Mouse (Mus musculus) embryonic facial prominence, embryonic 11.5 days (tissue): ENCODE measurements around the gene Rag2. TPM values are rescaled to one million over a fixed set of nuclear protein-coding genes. Genes with fewer than 3 reads are reported as not detected.
A peak's percentile ranks its signal among the peaks of the same experiment; 100 is the strongest.

Experiments used
- ATAC-seq: fragments of 200-750 bp; cut with Nextera tagmentation; replicated peaks from 2 replicates; pipeline ENCODE4 v1.8.0; 2017; ENCODE audit warnings: low read depth; ENCODE audit not compliant: insufficient number of reproducible peaks, low FRiP score, low TSS enrichment
- DNase-seq: peaks from one replicate; pipeline ENCODE4 v3.0.0-alpha.2; 2015; ENCODE audit warnings: low spot score
- H3K27ac ChIP-seq: fragments of 300-500 bp; sonication (generic); replicated peaks from 2 replicates; pipeline ENCODE4 v1.5.1; 2014; ENCODE audit warnings: mild to moderate bottlenecking, low read depth, low read length, control low read depth
- H3K27me3 ChIP-seq: fragments of 300-500 bp; sonication (generic); 2 replicates; pipeline ENCODE4 v1.6.1; 2014; ENCODE audit warnings: mild to moderate bottlenecking, low read length, moderate library complexity, mixed read lengths; ENCODE audit not compliant: control insufficient read depth, insufficient read depth
- H3K36me3 ChIP-seq: fragments of 300-500 bp; sonication (generic); replicated peaks from 2 replicates; pipeline ENCODE4 v1.6.1; 2014; ENCODE audit warnings: low read depth, mild to moderate bottlenecking, low read length, moderate library complexity, mixed read lengths; ENCODE audit not compliant: control insufficient read depth, insufficient read depth
- H3K4me1 ChIP-seq: fragments of 300-500 bp; sonication (generic); 2 replicates; pipeline ENCODE4 v1.6.1; 2014; ENCODE audit warnings: low read length, mixed read lengths; ENCODE audit not compliant: control insufficient read depth, insufficient read depth
- H3K4me2 ChIP-seq: fragments of 300-500 bp; sonication (generic); 2 replicates; pipeline ENCODE4 v1.6.1; 2014; ENCODE audit warnings: low read depth, mild to moderate bottlenecking, control low read depth, low read length, moderate library complexity
- H3K4me3 ChIP-seq: fragments of 300-500 bp; sonication (generic); 2 replicates; pipeline ENCODE4 v1.5.1; 2014; ENCODE audit warnings: low read depth, low read length, control low read depth
- H3K9ac ChIP-seq: fragments of 300-500 bp; sonication (generic); replicated peaks from 2 replicates; pipeline ENCODE4 v1.6.1; 2014; ENCODE audit warnings: mild to moderate bottlenecking, control low read depth, low read length
- H3K9me3 ChIP-seq: fragments of 300-500 bp; sonication (generic); replicated peaks from 2 replicates; pipeline ENCODE4 v1.6.1; 2016; ENCODE audit warnings: mild to moderate bottlenecking, low read length, inconsistent platforms, mixed read lengths; ENCODE audit not compliant: control insufficient read depth
- WGBS: fragments of 180-500 bp; shearing (Covaris S2); extraction: QIAGEN DNeasy Blood & Tissue Kit; methylation state at CpG from one replicate; pipeline ENCODE4 v1.1.7; 2014; 5-methylcytosine and 5-hydroxymethylcytosine counted together
- polyA plus RNA-seq: library from polyadenylated mRNA; unstranded; fragments of >200 nt; fragmentation: Nextera tagmentation; extraction: Ambion mirVana; gene quantifications from 2 replicates; pipeline ENCODE4 v1.2.1, GENCODE M21; 2014

Gene Rag2
- polyA plus RNA-seq, 1 experiment from 2014 or later: not detected

GRCm38 (mm10) chr2:101628297-101629236 lies 4.0 kb downstream of the Rag2 start:
- H3K4me2 ChIP-seq: peak overlapping the region; percentile 59
- ATAC-seq (peak; percentile 98), DNase-seq (peak; percentile 98)
- H3K4me3 ChIP-seq: peak overlapping the region; percentile 68
- no peaks in the 10 kb centered on the region for H3K27me3 ChIP-seq
- peak overlapping the region; percentile 78 for H3K9ac ChIP-seq
- no peaks in the 10 kb centered on the region for H3K36me3 ChIP-seq
- no peaks in the 10 kb centered on the region for H3K4me1 ChIP-seq
- 2% methylated on average over 31 of the region's 31 CpGs for WGBS
- peak overlapping the region; percentile 66; the same call in 1 of the 2 replicates for H3K27ac ChIP-seq
- no peaks in the 10 kb centered on the region for H3K9me3 ChIP-seq

DNA sequence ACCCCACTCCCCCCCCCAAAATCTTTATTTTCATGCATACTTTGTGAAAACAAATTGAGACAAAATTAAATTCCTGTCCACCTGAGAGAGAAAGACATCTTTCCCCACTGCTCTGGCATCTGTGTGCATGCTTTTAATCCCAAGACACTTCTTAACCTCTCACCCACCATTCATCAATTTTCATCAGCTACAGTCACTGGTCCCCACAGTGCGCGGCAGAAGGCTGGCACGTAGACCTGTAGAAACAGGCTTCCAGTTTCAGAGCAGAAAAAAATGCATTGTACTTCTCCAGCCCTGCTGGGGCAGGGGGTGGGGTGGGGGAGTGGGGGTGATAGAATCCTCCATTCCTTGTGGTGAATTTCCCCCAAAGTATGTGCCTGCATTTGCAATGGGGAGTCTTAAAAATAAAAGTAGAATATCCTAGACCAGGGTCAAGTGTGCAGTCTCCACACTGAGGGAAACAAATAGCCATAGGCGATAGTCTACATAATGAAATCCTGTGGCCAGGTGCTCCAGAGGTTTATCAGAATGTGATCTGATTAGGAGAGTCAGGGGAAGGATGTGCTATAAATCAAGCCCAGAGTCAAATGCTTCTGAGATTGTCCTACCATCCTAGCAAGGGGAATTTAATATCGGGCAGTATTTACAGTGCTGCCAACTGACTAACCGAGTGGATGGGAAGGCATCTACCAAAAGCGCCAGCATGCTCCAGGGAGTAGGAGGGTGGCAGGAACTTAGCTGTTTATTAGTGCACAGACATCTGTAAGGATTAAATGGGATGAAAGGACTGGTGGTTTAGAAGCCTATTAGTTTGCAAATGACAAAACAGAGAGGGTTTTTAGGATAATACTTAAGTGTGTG lies 14.7 kb downstream of the Rag2 start:
- Histone ChIP-seq H3K9me3 (no peaks in the 10 kb centered on the region), H3K4me1 (no peaks in the 10 kb centered on the region), H3K27ac (no peak overlapping the region), H3K36me3 (no peaks in the 10 kb centered on the region), H3K4me2 (no peak overlapping the region), H3K9ac (no peak overlapping the region), H3K27me3 (no peaks in the 10 kb centered on the region), H3K4me3 (no peak overlapping the region)
- no peak for DNase-seq
- WGBS: 65% methylated on average over 7 of the region's 7 CpGs
- ATAC-seq: no peak; the same call in 1 of the 2 replicates

- no peak overlapping the region for H3K4me2 ChIP-seq
- H3K27ac ChIP-seq: no peak overlapping the region
- DNase-seq: no peak
- H3K9ac ChIP-seq: no peak overlapping the region
- WGBS: 72% methylated on average over 3 of the region's 3 CpGs
- H3K4me1 ChIP-seq: no peaks in the 10 kb centered on the region
- no peaks in the 10 kb centered on the region for H3K27me3 ChIP-seq
- no peak for ATAC-seq
- H3K4me3 ChIP-seq: no peak overlapping the region
- no peaks in the 10 kb centered on the region for H3K36me3 ChIP-seq
- no peaks in the 10 kb centered on the region for H3K9me3 ChIP-seq
Observed at GRCm38 (mm10) chr2:101639840-101640350, 15.4 kb downstream of the Rag2 start.

- DNase-seq (no peak), ATAC-seq (no peak)
- Histone ChIP-seq H3K4me3 (no peak overlapping the region), H3K4me1 (no peaks in the 10 kb centered on the region), H3K27me3 (no peaks in the 10 kb centered on the region), H3K9ac (no peak overlapping the region), H3K4me2 (no peak overlapping the region), H3K27ac (no peak overlapping the region), H3K9me3 (no peaks in the 10 kb centered on the region), H3K36me3 (no peaks in the 10 kb centered on the region)
- WGBS: 92% methylated on average over 1 of the region's 1 CpGs
Observed at GRCm38 (mm10) chr2:101645841-101646240, 21.3 kb downstream of the Rag2 start.

DNA sequence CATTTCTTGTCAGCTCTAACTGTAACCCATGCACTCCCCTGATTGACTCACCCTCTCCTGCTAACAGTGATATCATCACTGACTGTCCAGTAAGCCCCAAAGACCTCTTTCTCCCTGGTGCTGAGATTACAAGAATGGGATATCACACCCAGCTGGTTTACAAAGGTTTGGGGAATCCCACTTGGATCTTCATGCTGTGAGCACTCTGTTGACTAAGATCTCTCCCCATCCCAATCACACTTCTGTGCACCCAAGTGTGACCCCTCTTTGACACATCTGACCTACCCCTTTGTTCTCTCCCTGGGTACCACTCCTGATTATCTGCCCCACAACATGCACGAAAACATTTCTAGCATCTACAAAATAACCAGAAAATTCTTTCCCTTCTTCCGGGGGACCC lies 23.8 kb downstream of the Rag2 start:
- Histone ChIP-seq H3K9ac (no peak overlapping the region), H3K4me1 (no peaks in the 10 kb centered on the region), H3K4me3 (no peak overlapping the region), H3K36me3 (no peaks in the 10 kb centered on the region), H3K4me2 (no peak overlapping the region), H3K27me3 (no peaks in the 10 kb centered on the region), H3K27ac (no peak overlapping the region), H3K9me3 (no peaks in the 10 kb centered on the region)
- DNase-seq (no peak), ATAC-seq (no peak)
- 66% methylated on average over 2 of the region's 2 CpGs for WGBS

DNA sequence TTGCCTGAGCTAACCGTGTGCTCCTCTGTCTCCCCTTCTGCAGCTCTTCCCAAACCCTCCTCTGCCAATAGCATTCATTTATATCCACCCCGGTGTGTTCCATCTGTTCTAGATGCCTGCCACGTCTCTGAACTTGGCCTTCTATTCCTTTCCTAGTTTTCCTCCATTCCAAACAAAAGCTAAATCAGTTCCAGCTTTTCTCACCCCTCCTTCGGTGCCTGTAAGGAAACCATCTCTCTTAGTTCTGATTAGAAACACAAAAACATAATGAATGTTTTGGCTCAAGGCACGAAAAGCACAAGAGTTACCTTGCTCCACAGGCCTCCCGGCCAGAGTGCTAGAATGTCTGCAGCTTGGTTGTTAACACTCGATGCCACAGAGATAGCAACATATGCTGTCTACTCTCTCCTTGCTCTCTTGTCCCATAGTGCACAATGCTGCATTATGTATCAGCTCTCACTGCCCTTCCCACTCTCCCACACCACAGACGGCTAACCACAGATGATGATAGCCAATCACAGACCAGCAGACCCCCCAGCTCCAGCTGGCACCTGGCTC lies 24.7 kb downstream of the Rag2 start, which contains the start of the genes Rag1 and B230118H07Rik:
Rag1 (minus strand) TSS at position 388 of the 558 bp plus-strand sequence.
B230118H07Rik (minus strand) TSS at position 419 of the 558 bp plus-strand sequence.
- DNase-seq (peak; percentile 45), ATAC-seq (peak; percentile 62; the same call in 1 of the 2 replicates)
- no peak within 1 kb of the TSS for H3K4me3 ChIP-seq
- no peaks in the 10 kb centered on the region for H3K4me1 ChIP-seq
- H3K9ac ChIP-seq: no peak within 1 kb of the TSS
- WGBS: 33% methylated on average over 8 of the region's 8 CpGs
- no peak within 1 kb of the TSS for H3K4me2 ChIP-seq
- H3K9me3 ChIP-seq: no peaks in the 10 kb centered on the region
- no peak within 1 kb of the TSS for H3K27ac ChIP-seq
- no peaks in the 10 kb centered on the region for H3K36me3 ChIP-seq
- no peaks in the 10 kb centered on the region for H3K27me3 ChIP-seq

DNA sequence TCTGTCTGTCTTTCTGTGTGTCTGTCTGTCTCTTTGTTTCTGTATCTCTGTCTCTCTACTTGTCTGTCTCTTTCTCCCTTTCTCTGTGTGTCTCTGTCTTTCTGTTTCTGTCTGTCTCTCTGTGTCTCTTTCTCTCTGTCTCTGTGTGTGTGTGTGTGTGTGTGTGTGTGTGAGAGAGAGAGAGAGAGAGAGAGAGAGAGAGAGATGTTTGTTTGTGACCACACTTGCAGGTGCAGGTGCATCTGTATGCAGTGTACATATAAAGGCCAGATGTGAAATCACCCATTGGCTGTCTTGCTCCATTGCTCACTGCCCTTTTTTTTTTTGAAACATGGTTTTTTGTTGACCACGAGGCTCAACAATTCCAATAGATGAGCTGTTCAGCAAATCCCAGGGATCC lies 25.9 kb downstream of the Rag2 start:
- WGBS: 80% methylated on average over 1 of the region's 1 CpGs
- H3K36me3 ChIP-seq: no peaks in the 10 kb centered on the region
- H3K4me2 ChIP-seq: no peak overlapping the region
- DNase-seq: no peak
- H3K27me3 ChIP-seq: no peaks in the 10 kb centered on the region
- no peak overlapping the region for H3K27ac ChIP-seq
- H3K4me1 ChIP-seq: no peaks in the 10 kb centered on the region
- H3K4me3 ChIP-seq: no peak overlapping the region
- ATAC-seq: no peak
- H3K9me3 ChIP-seq: no peaks in the 10 kb centered on the region
- no peak overlapping the region for H3K9ac ChIP-seq
